Mouse (Mus musculus) bone marrow macrophage, adult 2 months (primary cell): ENCODE measurements at regions not wholly inside any gene's neighbourhood (a gene's known extent, or its start where the extent isn't known, plus 50 kb on each side); places are given as distances from the start of the nearest gene placed in this dataset.

ENCODE experiments used
- H3K27ac ChIP-seq: 2 replicates; pipeline ENCODE4 v1.5.1; 2012; ENCODE audit warnings: low read depth, low read length; ENCODE audit not compliant: insufficient read depth
- H3K4me1 ChIP-seq: 2 replicates; pipeline ENCODE4 v1.6.1; 2012; ENCODE audit warnings: low read length; ENCODE audit not compliant: control insufficient read depth, insufficient read depth
- H3K4me3 ChIP-seq: 2 replicates; pipeline ENCODE4 v1.5.1; 2012; ENCODE audit warnings: mild to moderate bottlenecking, low read length, moderate library complexity; ENCODE audit not compliant: insufficient read depth
- CTCF ChIP-seq: IDR thresholded peaks from 2 replicates; pipeline ENCODE4 v1.5.1; 2012; ENCODE audit warnings: low read depth, mild to moderate bottlenecking, low read length, moderate library complexity
- POLR2A ChIP-seq: IDR thresholded peaks from 2 replicates; pipeline ENCODE4 v1.6.1; 2012; ENCODE audit warnings: mild to moderate bottlenecking, low read depth, low read length, borderline replicate concordance

DNA sequence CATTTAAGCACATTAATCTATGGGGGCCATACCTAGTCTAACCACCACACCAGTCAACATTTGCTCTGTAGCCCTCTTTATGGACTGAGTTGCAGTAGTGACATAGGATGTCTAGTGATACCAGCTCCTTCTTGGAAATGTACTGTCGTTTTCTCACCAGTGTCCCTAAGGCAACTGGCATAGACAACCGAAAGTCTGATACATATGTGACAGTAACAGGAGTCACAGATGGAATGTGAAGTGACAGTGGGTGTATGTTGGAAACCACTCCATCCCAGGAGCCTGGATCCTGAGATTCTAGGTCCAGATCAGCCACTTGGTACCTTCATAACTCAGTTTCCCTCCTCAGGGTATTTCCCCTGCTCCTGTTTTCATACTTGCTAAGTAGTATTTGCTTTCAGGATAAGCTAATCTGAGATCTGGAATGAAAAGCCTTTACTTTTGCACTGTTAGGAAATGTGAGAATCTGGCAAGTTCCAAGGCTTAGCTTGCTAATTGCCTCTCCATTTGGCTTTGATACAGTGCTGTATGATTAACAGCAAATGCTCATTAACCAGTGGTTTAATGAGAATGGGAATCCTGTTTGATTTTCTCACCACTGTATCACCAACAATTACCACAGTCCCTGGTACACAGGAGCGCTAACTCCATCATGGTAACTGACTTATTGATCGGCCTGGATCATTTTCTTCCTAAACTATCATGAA, 192.8 kb upstream of the Fggy start:
- TF ChIP-seq CTCF: no peak
- TF ChIP-seq POLR2A: no peak
- H3K27ac ChIP-seq: no peak overlapping the region
- no peaks in the 10 kb centered on the region for H3K4me1 ChIP-seq
- H3K4me3 ChIP-seq: no peak overlapping the region

GRCm38 (mm10) chr4:95376386-95376785, 180.9 kb upstream of the Fggy start:
- Histone ChIP-seq H3K4me3 (no peak overlapping the region), H3K27ac (no peak overlapping the region), H3K4me1 (peaks cover 5% of the 10 kb centered on the region; the same call in 1 of the 2 replicates)
- TF ChIP-seq CTCF: no peak
- TF ChIP-seq POLR2A: no peak

DNA sequence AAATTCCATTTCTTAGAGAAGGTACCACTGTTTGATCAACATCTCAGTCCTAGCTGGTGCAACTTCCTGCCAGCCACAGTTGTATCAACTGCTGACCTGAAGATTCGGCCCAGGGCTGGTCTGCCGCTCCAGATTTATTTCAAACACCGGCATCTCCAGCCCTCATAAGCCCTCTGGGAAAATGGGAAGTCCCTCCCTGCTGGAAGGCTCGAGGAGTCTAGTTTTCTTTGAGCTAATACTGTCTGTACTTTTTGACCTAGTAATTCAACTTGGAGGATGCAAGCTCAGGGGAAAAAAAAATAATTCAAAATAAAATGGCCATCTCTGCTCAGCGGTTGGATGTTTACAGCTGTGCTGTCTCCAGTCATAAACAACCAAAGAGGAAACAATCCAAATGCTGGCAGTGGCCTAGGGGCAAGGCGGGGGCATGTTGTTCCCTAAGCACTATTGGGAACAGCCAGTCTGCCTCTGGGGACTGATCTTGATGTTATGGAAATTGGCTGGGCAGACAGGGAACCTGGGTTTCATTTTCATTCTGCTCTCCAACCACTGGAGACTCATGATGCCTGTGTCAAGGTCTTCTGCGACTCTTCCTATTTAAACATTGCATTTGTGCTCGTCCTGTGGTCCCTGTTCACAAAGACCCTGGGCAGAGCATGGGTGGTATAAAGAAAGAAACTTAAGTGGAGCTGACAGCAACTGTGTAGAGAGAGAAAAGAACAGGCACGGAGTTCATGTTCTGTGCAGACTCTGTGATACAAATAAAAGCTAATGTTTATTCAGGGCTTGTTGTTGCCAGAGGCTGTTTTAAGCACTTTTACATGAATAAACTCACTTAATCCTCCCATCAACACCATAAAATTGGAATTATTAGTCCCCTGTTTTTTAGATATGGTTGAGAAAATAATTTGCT, 179.8 kb upstream of the Fggy start:
- Histone ChIP-seq H3K27ac (no peak overlapping the region), H3K4me1 (peaks cover 5% of the 10 kb centered on the region; the same call in 1 of the 2 replicates), H3K4me3 (no peak overlapping the region)
- TF ChIP-seq POLR2A (no peak), CTCF (no peak)

DNA sequence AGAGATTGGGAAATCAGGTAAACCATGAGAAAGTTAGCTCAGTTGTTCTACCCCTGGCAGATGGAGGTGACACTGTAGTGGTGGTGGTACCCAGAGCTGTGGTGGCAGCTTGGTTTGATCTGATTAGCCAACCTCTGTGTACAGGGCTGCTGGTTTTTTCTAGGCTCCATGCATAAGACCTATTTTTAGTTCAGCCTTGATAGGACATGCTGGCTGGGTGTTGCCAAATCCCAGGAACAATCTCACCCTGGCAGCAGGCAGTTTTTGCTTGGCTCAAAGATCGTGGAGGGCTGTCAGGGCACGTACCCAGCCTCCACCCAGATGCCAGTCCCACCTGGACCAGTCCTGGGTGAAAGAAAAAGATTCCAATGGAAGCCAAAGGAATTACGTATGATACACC, 178.7 kb upstream of the Fggy start:
- Histone ChIP-seq H3K4me1 (peaks cover 9% of the 10 kb centered on the region), H3K27ac (no peak overlapping the region), H3K4me3 (no peak overlapping the region)
- TF ChIP-seq POLR2A (no peak), CTCF (no peak)

DNA sequence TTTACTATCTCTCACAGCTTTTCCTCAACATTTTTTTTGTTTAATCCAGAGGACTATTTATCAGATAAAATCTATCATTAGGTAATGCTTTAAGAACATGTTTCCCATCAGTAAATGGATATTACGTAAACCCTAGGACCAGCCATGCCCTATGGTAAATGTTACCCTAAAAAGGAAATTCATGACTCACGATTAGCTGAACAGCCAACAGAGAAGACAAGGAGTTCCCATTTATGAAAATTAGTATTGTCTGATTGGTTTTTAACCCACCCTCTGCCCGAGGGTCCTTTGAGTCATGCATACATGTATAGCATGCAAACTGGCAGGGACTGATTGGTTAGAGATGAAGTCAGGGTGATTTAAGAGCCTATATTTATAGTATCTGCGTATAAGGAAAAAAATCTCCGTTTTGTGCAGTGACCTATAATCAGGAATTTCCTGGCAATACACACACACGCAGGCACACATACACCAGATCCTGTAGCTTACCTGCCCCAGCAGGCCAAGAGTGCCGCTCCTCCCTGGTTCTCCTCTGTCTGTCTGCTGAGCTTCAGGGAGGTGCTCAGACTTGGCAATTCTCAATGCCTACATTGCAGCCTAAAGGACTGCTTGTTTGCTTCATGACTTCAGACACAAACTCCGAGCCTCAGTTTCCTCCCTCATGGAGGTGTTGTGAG, 174.0 kb upstream of the Fggy start:
- Histone ChIP-seq H3K4me1 (peaks cover 27% of the 10 kb centered on the region), H3K27ac (no peak overlapping the region), H3K4me3 (no peak overlapping the region)
- TF ChIP-seq CTCF: no peak
- TF ChIP-seq POLR2A: no peak

- Histone ChIP-seq H3K4me1 (peaks cover 22% of the 10 kb centered on the region), H3K27ac (peak overlapping the region; percentile 18; the same call in 1 of the 2 replicates), H3K4me3 (no peak overlapping the region)
- TF ChIP-seq POLR2A (no peak), CTCF (no peak)
Observed at GRCm38 (mm10) chr4:95385552-95385951, 171.8 kb upstream of the Fggy start.

DNA sequence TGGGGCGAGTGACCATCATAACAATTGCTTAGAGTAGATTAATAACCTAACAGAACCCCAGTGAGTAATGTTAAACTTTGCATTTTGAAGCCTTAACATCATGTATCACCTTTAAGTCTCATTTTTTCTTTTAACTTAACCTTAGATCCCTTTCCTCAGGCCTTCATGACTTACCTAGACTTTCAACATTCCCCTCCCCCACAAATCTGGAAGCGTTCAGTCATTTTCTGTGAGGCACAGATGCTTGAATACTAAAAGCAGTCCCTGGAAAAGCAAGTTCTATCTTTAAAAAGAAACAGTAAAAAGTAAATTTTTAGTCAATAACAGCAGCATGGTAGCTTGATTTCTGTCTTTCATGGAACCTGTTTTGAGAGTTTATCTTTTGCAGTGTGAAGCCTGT, 171.3 kb upstream of the Fggy start:
- TF ChIP-seq CTCF: no peak
- TF ChIP-seq POLR2A: no peak
- Histone ChIP-seq H3K27ac (no peak overlapping the region), H3K4me1 (peaks cover 25% of the 10 kb centered on the region), H3K4me3 (no peak overlapping the region)

DNA sequence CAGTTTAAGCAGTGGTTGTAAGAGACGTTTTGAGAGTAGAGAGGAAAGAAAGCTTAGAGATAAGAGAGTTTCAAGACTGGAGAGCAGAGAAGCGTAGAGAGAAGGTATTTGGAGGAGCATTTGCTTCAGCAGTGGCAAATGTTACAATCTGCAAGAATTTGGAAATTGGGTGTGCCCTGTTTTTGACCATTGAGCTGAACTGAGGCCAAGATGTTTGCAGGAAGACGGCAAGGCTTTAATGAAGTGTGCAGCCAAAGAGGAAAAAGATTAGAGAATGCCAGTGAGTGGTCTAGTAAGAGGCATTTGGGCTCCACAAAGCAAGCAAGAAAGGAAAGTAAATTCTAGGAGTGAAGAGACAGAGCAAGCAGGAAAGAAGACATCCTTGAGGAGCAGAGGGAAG, 168.8 kb upstream of the Fggy start:
- Histone ChIP-seq H3K27ac (no peak overlapping the region), H3K4me1 (peaks cover 23% of the 10 kb centered on the region), H3K4me3 (no peak overlapping the region)
- TF ChIP-seq POLR2A (no peak), CTCF (no peak)

DNA sequence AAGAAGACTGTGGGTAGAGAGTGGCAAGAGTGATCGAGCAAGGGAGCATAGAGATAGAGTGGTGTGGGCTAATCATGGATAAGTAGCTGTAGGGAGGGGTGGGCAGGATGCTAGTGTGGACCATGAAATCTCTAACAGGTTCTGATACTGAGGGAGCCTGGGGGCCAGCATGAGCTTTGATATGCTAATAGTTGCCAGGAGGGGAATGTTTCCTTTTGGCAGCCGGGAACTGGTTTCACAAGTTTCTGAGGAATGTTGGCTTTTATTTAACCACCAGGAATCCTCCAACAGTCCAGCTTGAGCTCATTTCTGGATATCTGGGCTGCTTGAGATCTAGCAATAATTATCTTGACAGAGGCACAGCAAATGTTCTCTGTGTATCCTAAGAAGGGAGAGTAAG, 167.7 kb upstream of the Fggy start:
- no peak overlapping the region for H3K4me3 ChIP-seq
- TF ChIP-seq POLR2A (no peak), CTCF (no peak)
- peaks cover 21% of the 10 kb centered on the region for H3K4me1 ChIP-seq
- no peak overlapping the region for H3K27ac ChIP-seq
